Mouse (Mus musculus) monocyte, adult 5-6 weeks (primary cell): Measurements from ENCODE around the gene Alb. TPM values are rescaled to one million over a fixed set of nuclear protein-coding genes. Genes with fewer than 3 reads are reported as not detected.

Experiments used
- ATAC-seq: fragments of 153-309, 156-312 bp; replicated peaks from 2 replicates; pipeline ENCODE4 v1.8.0; 2017; ENCODE audit warnings: mild to moderate bottlenecking; ENCODE audit not compliant: low TSS enrichment, insufficient number of reproducible peaks, severe bottlenecking, poor library complexity, low FRiP score
- total RNA-seq: library from RNA; stranded (forward); fragments of 200-1000, 200-491, 200-594 nt; gene quantifications from 3 replicates; pipeline ENCODE4 v1.2.3, GENCODE M21; 2017

Gene Alb
- total RNA-seq: not detected in 3 replicates

- no peak for ATAC-seq
Observed at GRCm38 (mm10) chr5:90460619-90461018, at the start of gene Alb. Gene Alb, plus strand, starts transcription at chr5:90460897.

GRCm38 (mm10) chr5:90414142-90414924 is 46.4 kb upstream of the Alb start:
- ATAC-seq: no peak

DNA sequence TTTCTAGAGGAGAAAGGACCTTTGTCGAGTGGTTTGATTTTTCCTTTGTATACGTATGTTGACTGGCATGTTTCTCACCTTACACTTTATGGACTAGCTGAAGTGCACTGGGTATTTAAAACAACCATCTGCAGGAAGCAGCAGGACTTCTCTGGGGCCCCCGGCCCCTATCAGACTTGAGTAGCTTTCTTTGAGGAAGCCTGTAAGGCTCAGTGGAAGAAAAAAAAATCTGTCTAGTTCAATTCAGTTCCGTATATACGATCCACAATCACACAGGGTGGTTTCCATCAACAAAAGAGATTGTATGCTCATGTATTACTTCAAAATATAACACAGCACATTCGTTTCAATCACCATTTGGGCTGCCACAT is 45.8 kb upstream of the Alb start:
- no peak for ATAC-seq

DNA sequence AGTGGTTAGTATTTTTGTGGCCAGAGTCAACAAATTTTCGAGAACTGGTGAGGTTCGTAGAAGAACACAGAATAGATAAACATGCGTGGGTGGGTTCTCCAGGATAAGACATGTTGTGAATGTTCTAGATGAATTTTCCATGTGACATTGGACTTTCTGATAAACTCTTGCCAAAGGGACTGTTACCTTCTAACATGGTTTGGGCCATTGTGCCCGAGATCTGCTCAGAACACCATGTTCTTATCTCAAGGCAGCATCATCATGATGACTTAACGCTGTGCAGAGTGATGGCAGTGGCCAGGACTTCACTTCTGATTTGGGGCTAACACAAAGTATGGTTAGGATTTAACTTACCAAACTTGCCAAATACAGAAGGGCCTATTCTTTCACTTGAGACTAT is 36.1 kb upstream of the Alb start:
- no peak for ATAC-seq

GRCm38 (mm10) chr5:90425191-90425590 is 35.5 kb upstream of the Alb start:
- no peak for ATAC-seq

DNA sequence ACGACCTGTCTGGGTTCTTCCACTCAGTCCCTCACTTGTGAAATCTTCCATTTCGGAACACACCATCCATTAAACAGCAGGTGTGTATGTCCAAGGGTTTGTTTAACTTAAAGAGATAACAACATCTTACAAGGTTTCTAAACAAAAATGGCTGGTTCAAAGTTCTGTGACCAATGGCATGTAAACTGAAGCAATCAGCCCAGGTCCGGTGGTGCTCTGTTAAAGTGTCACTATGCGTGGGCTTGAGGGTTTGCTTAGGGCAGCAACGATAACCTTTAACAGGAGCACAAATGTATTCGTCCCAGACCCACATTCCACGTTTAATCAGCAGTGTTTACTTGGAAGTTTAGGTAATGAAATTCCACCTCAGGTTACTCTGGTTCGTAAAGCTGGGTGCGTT is 29.6 kb upstream of the Alb start:
- no peak for ATAC-seq

DNA sequence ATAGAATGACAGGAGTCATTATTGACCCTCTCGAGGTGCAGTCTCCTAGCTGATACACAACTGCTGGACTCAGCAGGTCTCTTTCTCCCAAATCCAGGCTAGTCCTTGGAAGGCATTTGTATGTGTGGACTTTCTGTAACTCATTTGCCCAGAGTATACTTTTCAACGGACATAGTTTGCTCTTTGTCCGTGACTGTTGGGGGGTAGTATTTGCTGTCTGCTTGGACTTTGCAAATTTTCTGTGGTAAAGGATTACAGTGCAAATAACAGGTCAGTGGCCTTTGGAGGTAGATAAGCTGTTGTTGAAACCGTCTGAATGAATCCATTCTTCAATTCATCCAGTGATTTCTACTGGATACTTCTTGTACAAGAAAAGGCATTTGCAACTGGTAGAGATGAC is 21.5 kb upstream of the Alb start:
- no peak for ATAC-seq

DNA sequence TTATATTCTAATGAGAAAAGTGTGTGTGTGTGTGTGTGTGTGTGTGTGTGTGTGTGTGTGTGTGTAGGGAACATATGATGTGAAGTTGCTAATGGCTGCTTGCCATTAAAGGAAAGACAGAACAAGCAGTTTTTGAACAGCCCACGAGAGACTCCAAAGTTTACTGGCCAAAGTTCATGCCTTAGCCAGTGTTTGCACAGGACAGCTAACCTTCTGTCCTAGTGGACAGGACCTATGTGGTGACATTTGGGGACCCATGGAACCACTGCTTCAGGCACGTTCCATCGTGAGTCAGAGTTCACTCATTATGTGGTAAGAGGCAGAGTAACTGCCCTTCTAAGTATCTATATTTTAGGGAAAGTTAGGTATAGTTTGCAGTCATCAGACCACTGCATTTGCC is 13.1 kb upstream of the Alb start:
- ATAC-seq: no peak

GRCm38 (mm10) chr5:90449961-90450360 is 10.7 kb upstream of the Alb start:
- no peak for ATAC-seq

GRCm38 (mm10) chr5:90452711-90453110 is 8.0 kb upstream of the Alb start:
- no peak for ATAC-seq

- no peak for ATAC-seq
Observed at GRCm38 (mm10) chr5:90457241-90457640, 3.5 kb upstream of the Alb start.

DNA sequence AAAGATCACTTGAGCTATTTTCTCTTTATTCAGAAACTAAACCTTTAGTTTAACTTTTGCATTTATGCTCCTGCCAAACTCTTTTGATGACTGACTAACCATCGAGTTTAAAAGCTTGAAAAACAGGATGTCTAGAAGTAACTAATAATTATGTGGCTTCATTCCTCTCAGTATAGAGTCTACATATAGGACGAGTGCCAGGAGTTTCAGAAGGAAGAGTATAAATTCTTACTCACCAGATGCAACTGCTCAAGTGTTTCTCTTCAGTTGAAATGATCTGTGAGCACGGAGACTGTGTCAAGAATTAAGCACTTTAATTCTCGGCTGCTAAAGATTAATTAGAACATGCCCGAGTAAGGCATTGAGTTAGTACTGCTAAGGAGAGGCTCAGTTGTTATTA is 2.0 kb upstream of the Alb start:
- no peak for ATAC-seq

- no peak for ATAC-seq
Observed at GRCm38 (mm10) chr5:90466806-90467205, 6.1 kb downstream of the Alb start.

GRCm38 (mm10) chr5:90467245-90467644 is 6.5 kb downstream of the Alb start:
- ATAC-seq: no peak

- ATAC-seq: no peak
Observed at GRCm38 (mm10) chr5:90470836-90471235, 10.1 kb downstream of the Alb start.

DNA sequence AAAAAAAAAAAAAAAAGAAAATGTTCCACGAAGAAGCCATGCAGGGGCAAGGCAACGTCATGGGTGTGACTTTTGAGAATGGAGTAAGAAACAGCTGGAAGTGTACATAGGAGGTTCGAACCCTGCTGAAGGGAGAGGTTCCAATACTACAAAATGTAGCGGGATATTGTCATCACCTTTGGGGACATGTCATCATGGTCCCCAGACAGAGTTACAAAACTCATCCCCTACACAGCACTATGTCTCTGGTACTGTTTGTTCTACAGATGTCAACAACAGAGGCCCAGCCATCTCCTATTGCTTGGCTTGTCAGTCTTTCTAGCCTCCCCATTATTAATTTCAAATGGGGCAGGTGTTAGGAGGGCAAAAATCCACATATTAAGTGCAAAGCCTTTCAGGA is 13.2 kb downstream of the Alb start:
- no peak for ATAC-seq

DNA sequence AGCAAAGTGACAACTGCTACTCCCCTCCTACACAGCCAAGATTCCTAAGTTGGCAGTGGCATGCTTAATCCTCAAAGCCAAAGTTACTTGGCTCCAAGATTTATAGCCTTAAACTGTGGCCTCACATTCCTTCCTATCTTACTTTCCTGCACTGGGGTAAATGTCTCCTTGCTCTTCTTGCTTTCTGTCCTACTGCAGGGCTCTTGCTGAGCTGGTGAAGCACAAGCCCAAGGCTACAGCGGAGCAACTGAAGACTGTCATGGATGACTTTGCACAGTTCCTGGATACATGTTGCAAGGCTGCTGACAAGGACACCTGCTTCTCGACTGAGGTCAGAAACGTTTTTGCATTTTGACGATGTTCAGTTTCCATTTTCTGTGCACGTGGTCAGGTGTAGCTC is 13.7 kb downstream of the Alb start:
- no peak for ATAC-seq

GRCm38 (mm10) chr5:90476741-90477140 is 16.0 kb downstream of the Alb start:
- ATAC-seq: no peak

- ATAC-seq: no peak
Observed at GRCm38 (mm10) chr5:90477308-90478140, 16.8 kb downstream of the Alb start.

- no peak for ATAC-seq
Observed at GRCm38 (mm10) chr5:90478886-90479285, 18.2 kb downstream of the Alb start.
